Mouse (Mus musculus) liver, embryonic 14.5 days (tissue): ENCODE results near the gene Tmem151a.

Experiments
- CTCF ChIP-seq: IDR thresholded peaks from 2 replicates; pipeline ENCODE4 v1.5.1; 2016; ENCODE audit warnings: antibody characterized with exemption, low read depth, control low read depth
- EP300 ChIP-seq: IDR thresholded peaks from 2 replicates; pipeline ENCODE4 v1.6.1; 2016; ENCODE audit warnings: antibody characterized with exemption, low read depth

DNA sequence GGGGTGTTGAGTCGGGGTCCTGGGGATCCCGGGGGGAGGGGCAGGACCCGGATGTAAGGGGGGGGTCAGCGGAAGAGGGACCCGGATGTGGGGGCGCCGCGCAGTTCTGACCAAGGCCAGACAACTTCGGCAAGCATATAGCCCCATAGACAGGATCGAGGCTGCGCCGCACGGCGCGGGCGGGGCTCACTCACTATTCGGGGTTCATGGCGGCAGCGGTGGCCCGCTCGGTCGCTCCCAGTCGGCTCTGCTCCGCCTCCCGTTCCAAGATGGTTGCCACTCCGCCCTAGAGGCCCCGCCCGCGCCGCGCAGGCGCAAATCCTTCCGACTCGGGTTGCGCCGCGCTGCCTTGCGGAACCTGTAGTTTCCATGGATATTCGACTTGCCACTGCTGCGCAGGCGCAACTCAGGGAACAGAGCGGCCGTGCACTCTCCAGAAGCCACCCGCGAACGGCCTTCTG is 21.4 kb upstream of the Tmem151a start, which contains the start of gene Rab1b:
- TF ChIP-seq CTCF (no peak), EP300 (no peak)
